Mouse (Mus musculus) ES-E14 (cell line): ENCODE measurements around the gene Prrc2a. TPM values are rescaled to one million over a fixed set of nuclear protein-coding genes. Genes with fewer than 3 reads are reported as not detected.

Source experiments
- DNase-seq: peaks from one replicate; pipeline ENCODE4 v3.0.0-alpha.2; 2013; ENCODE audit warnings: low read depth, low spot score
- H3K27ac ChIP-seq: 2 replicates; pipeline ENCODE4 v1.5.1; 2012; ENCODE audit warnings: low read depth, mild to moderate bottlenecking, low read length, moderate library complexity, mixed read lengths; ENCODE audit not compliant: poor library complexity, insufficient read depth, severe bottlenecking
- H3K36me3 ChIP-seq: 2 replicates; pipeline ENCODE4 v1.6.1; 2012; ENCODE audit warnings: mild to moderate bottlenecking, low read length, moderate library complexity, mixed read lengths; ENCODE audit not compliant: control insufficient read depth, poor library complexity, insufficient read depth, severe bottlenecking
- H3K4me1 ChIP-seq, 2 experiments: fragments of 150-350 bp in 1 of 2; sonication (generic) in 1 of 2; 2 replicates each; pipeline ENCODE4 v1.6.1; 2012; ENCODE audit warnings: low read length in 2 of 2, mild to moderate bottlenecking in 1 of 2, mixed read lengths in 1 of 2; ENCODE audit not compliant: control insufficient read depth in 2 of 2, insufficient read depth in 2 of 2, poor library complexity in 1 of 2
- H3K4me3 ChIP-seq, 2 experiments: fragments of 150-350 bp in 1 of 2; sonication (generic) in 1 of 2; 2 replicates each; pipeline ENCODE4 v1.5.1; 2012; ENCODE audit warnings: low read length in 2 of 2, low read depth in 1 of 2, mild to moderate bottlenecking in 1 of 2, mixed read lengths in 1 of 2; ENCODE audit not compliant: insufficient read depth in 1 of 2, poor library complexity in 1 of 2, severe bottlenecking in 1 of 2
- H3K9ac ChIP-seq: 2 replicates; pipeline ENCODE4 v1.6.1; 2012; ENCODE audit warnings: low read depth, mild to moderate bottlenecking, low read length, mixed read lengths; ENCODE audit not compliant: poor library complexity, insufficient read depth, severe bottlenecking
- H3K9me3 ChIP-seq: fragments of 150-350 bp; sonication (generic); 2 replicates; pipeline ENCODE4 v1.6.1; 2012; ENCODE audit warnings: low read depth, mild to moderate bottlenecking, low read length; ENCODE audit not compliant: control insufficient read depth, insufficient read depth
- CHD2 ChIP-seq: IDR thresholded peaks from 2 replicates; pipeline ENCODE4 v1.6.1; 2014; ENCODE audit warnings: mild to moderate bottlenecking, low read depth, low read length, inconsistent platforms
- HCFC1 ChIP-seq: IDR thresholded peaks from 2 replicates; pipeline ENCODE4 v1.6.1; 2012; ENCODE audit warnings: low read length, inconsistent platforms, borderline replicate concordance; ENCODE audit not compliant: insufficient read depth
- MAFK ChIP-seq: IDR thresholded peaks from 2 replicates; pipeline ENCODE4 v1.6.1; 2014; ENCODE audit warnings: mild to moderate bottlenecking, low read depth, low read length, inconsistent platforms; ENCODE audit not compliant: insufficient read depth
- ZC3H11A ChIP-seq: IDR thresholded peaks from 2 replicates; pipeline ENCODE4 v1.6.1; 2012; ENCODE audit warnings: low read depth, mild to moderate bottlenecking, inconsistent platforms, low read length, borderline replicate concordance
- ZNF384 ChIP-seq: IDR thresholded peaks from 2 replicates; pipeline ENCODE4 v1.6.1; 2012; ENCODE audit warnings: low read depth, low read length, inconsistent platforms
- in situ Hi-C, 2 experiments: fragments of 600-800 bp; cut with MboI; formaldehyde crosslinking; loops; one replicate each; pipeline ENCODE4 v1.15.1; 2025; ENCODE audit warnings: low sequenced_read_pairs in 2 of 2, inconsistent platforms in 1 of 2; ENCODE audit not compliant: unreplicated experiment in 2 of 2
- total RNA-seq: library from RNA; depleted of rRNA; stranded (reverse); fragments of 300-350 nt; gene quantifications from 2 replicates; pipeline ENCODE4 v1.2.3, GENCODE M21; 2012

Prrc2a gene
- total RNA-seq, 1 experiment = 161 TPM

GRCm38 (mm10) chr17:35147348-35147747 lies 17.3 kb downstream of the Prrc2a start:
- H3K27ac ChIP-seq = no peak overlapping the region
- peaks cover 84% of the 10 kb centered on the region for H3K36me3 ChIP-seq
- no peaks in the 10 kb centered on the region for H3K4me1 ChIP-seq
- no peak for DNase-seq
- H3K9ac ChIP-seq = no peak overlapping the region
- H3K4me3 ChIP-seq = no peak overlapping the region
- TF ChIP-seq ZNF384 (no peak), MAFK (no peak), ZC3H11A (no peak)
- in situ Hi-C loops = no loop called here
- H3K9me3 ChIP-seq = no peaks in the 10 kb centered on the region

- H3K36me3 ChIP-seq = peaks cover 85% of the 10 kb centered on the region
- TF ChIP-seq MAFK (no peak), ZC3H11A (no peak), HCFC1 (no peak), CHD2 (no peak), ZNF384 (no peak)
- H3K9ac ChIP-seq = no peak overlapping the region
- H3K4me1 ChIP-seq = 0 out of 4 replicates have a peak, but pooled peaks cover 0 to 2% of the 10 kb centered on the region in 2 experiments
- no peak for DNase-seq
- no peak overlapping the region for H3K27ac ChIP-seq
- in situ Hi-C loops = no loop called here
- no peak overlapping the region for H3K4me3 ChIP-seq
- H3K9me3 ChIP-seq = no peaks in the 10 kb centered on the region
These were observed 18.6 kb downstream of the Prrc2a start for GRCm38 (mm10) chr17:35146139-35146538.

- Histone ChIP-seq H3K4me1 (peaks cover 0 to 11% of the 10 kb centered on the region in 2 experiments; a peak in 2 of 4 replicates), H3K27ac (no peak overlapping the region), H3K9ac (no peak overlapping the region), H3K4me3 (no peak overlapping the region), H3K9me3 (no peaks in the 10 kb centered on the region), H3K36me3 (peaks cover 80% of the 10 kb centered on the region)
- no peak for TF ChIP-seq MAFK
- DNase-seq = no peak
- in situ Hi-C loops = no loop called here
These were observed 22.7 kb downstream of the Prrc2a start for GRCm38 (mm10) chr17:35141971-35142370.

GRCm38 (mm10) chr17:35140490-35140996 lies 24.2 kb downstream of the Prrc2a start:
- no peak for TF ChIP-seq ZC3H11A
- TF ChIP-seq ZNF384 = no peak
- TF ChIP-seq HCFC1 = no peak
- TF ChIP-seq CHD2 = no peak
- TF ChIP-seq MAFK = no peak
- Histone ChIP-seq H3K4me3 (no peak overlapping the region), H3K27ac (no peak overlapping the region), H3K36me3 (peaks cover 66% of the 10 kb centered on the region), H3K9ac (peak overlapping the region; percentile 43; the same call in 1 of the 2 replicates), H3K4me1 (peaks cover 0 to 13% of the 10 kb centered on the region in 2 experiments; a peak in 2 of 4 replicates), H3K9me3 (no peaks in the 10 kb centered on the region)
- in situ Hi-C loops = no loop called here
- DNase-seq = no peak

GRCm38 (mm10) chr17:35139269-35139668 lies 25.4 kb downstream of the Prrc2a start:
- Histone ChIP-seq H3K36me3 (peaks cover 53% of the 10 kb centered on the region), H3K9ac (peak overlapping the region; percentile 25; the same call in 1 of the 2 replicates), H3K27ac (no peak overlapping the region), H3K4me1 (peaks cover 0 to 13% of the 10 kb centered on the region in 2 experiments; a peak in 2 of 4 replicates), H3K4me3 (no peak overlapping the region), H3K9me3 (no peaks in the 10 kb centered on the region)
- in situ Hi-C loops = no loop called here
- DNase-seq = no peak
- no peak for TF ChIP-seq ZC3H11A
- no peak for TF ChIP-seq ZNF384
- no peak for TF ChIP-seq MAFK
- TF ChIP-seq CHD2 = no peak
- TF ChIP-seq HCFC1 = no peak
